Mouse (Mus musculus) ES-Bruce4 (cell line): ENCODE results near the gene Pik3r5. TPM values are rescaled to one million over a fixed set of nuclear protein-coding genes. Genes with fewer than 3 reads are reported as not detected.

Source experiments
- H3K27ac ChIP-seq: 2 replicates; pipeline ENCODE4 v1.5.1; 2012; ENCODE audit warnings: low read length, inconsistent platforms; ENCODE audit not compliant: insufficient read depth
- H3K27me3 ChIP-seq: 2 replicates; pipeline ENCODE4 v1.6.1; 2012; ENCODE audit warnings: mild to moderate bottlenecking, low read length, inconsistent platforms; ENCODE audit not compliant: control insufficient read depth, poor library complexity, insufficient read depth, severe bottlenecking
- H3K36me3 ChIP-seq: 2 replicates; pipeline ENCODE4 v1.6.1; 2012; ENCODE audit warnings: inconsistent platforms, mild to moderate bottlenecking, low read length, moderate library complexity; ENCODE audit not compliant: control insufficient read depth, poor library complexity, insufficient read depth, severe bottlenecking
- H3K4me1 ChIP-seq: one replicate; pipeline ENCODE4 v1.8.1; 2011; ENCODE audit warnings: low read length; ENCODE audit not compliant: control insufficient read depth, insufficient read depth
- H3K4me3 ChIP-seq: 2 replicates; pipeline ENCODE4 v1.5.1; 2011; ENCODE audit warnings: low read depth, mild to moderate bottlenecking, low read length
- H3K9ac ChIP-seq: 2 replicates; pipeline ENCODE4 v1.6.1; 2012; ENCODE audit warnings: low read depth, mild to moderate bottlenecking, inconsistent platforms; ENCODE audit not compliant: poor library complexity, severe bottlenecking
- H3K9me3 ChIP-seq: replicated peaks from 2 replicates; pipeline ENCODE4 v1.6.1; 2012; ENCODE audit warnings: mild to moderate bottlenecking, low read length, inconsistent platforms; ENCODE audit not compliant: control insufficient read depth, poor library complexity, insufficient read depth, severe bottlenecking
- CTCF ChIP-seq: IDR thresholded peaks from one replicate; pipeline ENCODE4 v1.8.1; 2011; ENCODE audit warnings: low read depth, low read length
- EP300 ChIP-seq: IDR thresholded peaks from 2 replicates; pipeline ENCODE4 v1.6.1; 2011; ENCODE audit warnings: low read depth, low read length; ENCODE audit not compliant: insufficient read depth
- POLR2A ChIP-seq: IDR thresholded peaks from one replicate; pipeline ENCODE4 v1.8.1; 2011; ENCODE audit warnings: low read length; ENCODE audit not compliant: insufficient read depth
- polyA plus RNA-seq: library from polyadenylated mRNA; stranded (reverse); fragments of >200 nt; gene quantifications from 2 replicates; pipeline ENCODE4 v1.2.4, GENCODE M21; 2011; ENCODE audit warnings: low read depth; ENCODE audit not compliant: missing spikeins, insufficient read depth, insufficient read length

Gene Pik3r5
- polyA plus RNA-seq, 1 experiment = 1.7 TPM

GRCm38 (mm10) chr11:68513969-68514368 lies 82.0 kb downstream of the Pik3r5 start:
- Histone ChIP-seq H3K36me3 (no peaks in the 10 kb centered on the region), H3K9ac (no peak overlapping the region), H3K9me3 (peaks cover 11% of the 10 kb centered on the region), H3K4me1 (no peaks in the 10 kb centered on the region), H3K27ac (no peak overlapping the region), H3K27me3 (no peaks in the 10 kb centered on the region; the same call in 1 of the 2 replicates), H3K4me3 (no peak overlapping the region)
- TF ChIP-seq EP300 (no peak), POLR2A (no peak), CTCF (no peak)

GRCm38 (mm10) chr11:68519362-68519761 lies 87.4 kb downstream of the Pik3r5 start:
- TF ChIP-seq EP300 (no peak), CTCF (no peak), POLR2A (no peak)

GRCm38 (mm10) chr11:68519815-68520214 lies 87.9 kb downstream of the Pik3r5 start:
- TF ChIP-seq POLR2A = no peak
- TF ChIP-seq CTCF = no peak
- no peak for TF ChIP-seq EP300
- H3K27me3 ChIP-seq = no peaks in the 10 kb centered on the region; the same call in 1 of the 2 replicates
- H3K9me3 ChIP-seq = no peaks in the 10 kb centered on the region
- no peak overlapping the region for H3K27ac ChIP-seq
- H3K36me3 ChIP-seq = no peaks in the 10 kb centered on the region
- no peak overlapping the region for H3K9ac ChIP-seq
- H3K4me3 ChIP-seq = no peak overlapping the region
- no peaks in the 10 kb centered on the region for H3K4me1 ChIP-seq

More at GRCm38 (mm10) chr11:68519362-68519761, 87.4 kb downstream of the Pik3r5 start:
- H3K9me3 ChIP-seq = no peaks in the 10 kb centered on the region
- no peak overlapping the region for H3K4me3 ChIP-seq
- no peaks in the 10 kb centered on the region for H3K36me3 ChIP-seq
- no peak overlapping the region for H3K27ac ChIP-seq
- H3K9ac ChIP-seq = no peak overlapping the region
- H3K4me1 ChIP-seq = no peaks in the 10 kb centered on the region
- H3K27me3 ChIP-seq = no peaks in the 10 kb centered on the region; the same call in 1 of the 2 replicates

- no peak for TF ChIP-seq POLR2A
- no peak for TF ChIP-seq EP300
- no peak for TF ChIP-seq CTCF
- Histone ChIP-seq H3K36me3 (no peaks in the 10 kb centered on the region), H3K9me3 (no peaks in the 10 kb centered on the region), H3K27ac (no peak overlapping the region), H3K9ac (no peak overlapping the region), H3K27me3 (no peaks in the 10 kb centered on the region; the same call in 1 of the 2 replicates), H3K4me1 (no peaks in the 10 kb centered on the region), H3K4me3 (no peak overlapping the region)
Measured at GRCm38 (mm10) chr11:68520439-68520838, 88.5 kb downstream of the Pik3r5 start.

- TF ChIP-seq EP300 (no peak), CTCF (no peak), POLR2A (no peak)
- H3K9me3 ChIP-seq = no peaks in the 10 kb centered on the region
- no peaks in the 10 kb centered on the region; the same call in 1 of the 2 replicates for H3K27me3 ChIP-seq
- H3K9ac ChIP-seq = no peak overlapping the region
- H3K4me1 ChIP-seq = no peaks in the 10 kb centered on the region
- H3K4me3 ChIP-seq = no peak overlapping the region
- no peak overlapping the region for H3K27ac ChIP-seq
- H3K36me3 ChIP-seq = no peaks in the 10 kb centered on the region
Measured at GRCm38 (mm10) chr11:68521352-68521751, 89.4 kb downstream of the Pik3r5 start.

GRCm38 (mm10) chr11:68526441-68526840 lies 94.5 kb downstream of the Pik3r5 start:
- H3K9me3 ChIP-seq = no peaks in the 10 kb centered on the region
- H3K27ac ChIP-seq = no peak overlapping the region
- H3K36me3 ChIP-seq = no peaks in the 10 kb centered on the region
- no peaks in the 10 kb centered on the region for H3K27me3 ChIP-seq
- no peak overlapping the region for H3K4me3 ChIP-seq
- no peak overlapping the region for H3K9ac ChIP-seq
- TF ChIP-seq POLR2A (no peak), CTCF (no peak), EP300 (no peak)
- no peaks in the 10 kb centered on the region for H3K4me1 ChIP-seq
